Mouse (Mus musculus) olfactory bulb, adult 2 months (tissue): ENCODE data around the gene Atp2b4.
"Not testable (repeated sequence)": the region's sequence is repeated elsewhere in the genome, so short reads cannot be mapped to it uniquely, and the experiment has no call there.

Experiments used
- CTCF ChIP-seq: fragments of 200-500 bp; IDR thresholded peaks from 2 replicates; pipeline ENCODE4 v1.5.1; 2012; ENCODE audit warnings: low read depth, mild to moderate bottlenecking, low read length, moderate library complexity; ENCODE audit not compliant: insufficient read depth
- POLR2A ChIP-seq: fragments of 200-500 bp; IDR thresholded peaks from 2 replicates; pipeline ENCODE4 v1.6.1; 2012; ENCODE audit warnings: mild to moderate bottlenecking, low read depth, low read length, moderate library complexity; ENCODE audit not compliant: insufficient read depth

DNA sequence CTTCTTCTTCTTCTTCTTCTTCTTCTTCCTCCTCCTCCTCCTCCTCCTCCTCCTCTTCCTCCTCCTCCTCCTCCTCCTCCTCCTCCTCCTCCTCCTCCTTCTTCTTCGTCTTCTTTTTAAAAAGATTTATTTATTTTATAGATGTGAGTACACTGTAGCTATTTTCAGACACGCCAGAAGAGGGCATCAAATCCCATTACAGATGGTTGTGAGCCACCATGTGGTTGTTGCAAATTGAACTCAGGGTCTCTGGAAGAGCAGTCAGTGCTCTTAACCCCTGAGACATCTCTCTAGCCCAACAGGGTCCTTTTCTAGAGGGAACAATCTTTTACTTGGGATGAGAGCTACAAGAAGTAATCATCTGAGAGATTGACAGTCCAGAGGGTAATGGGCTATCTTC, 99.0 kb downstream of the Atp2b4 start:
- TF ChIP-seq CTCF, POLR2A: not testable (repeated sequence)
